Comparison of ENCODE assay signal across 8 mouse cellular contexts in the genomic region with DNA sequence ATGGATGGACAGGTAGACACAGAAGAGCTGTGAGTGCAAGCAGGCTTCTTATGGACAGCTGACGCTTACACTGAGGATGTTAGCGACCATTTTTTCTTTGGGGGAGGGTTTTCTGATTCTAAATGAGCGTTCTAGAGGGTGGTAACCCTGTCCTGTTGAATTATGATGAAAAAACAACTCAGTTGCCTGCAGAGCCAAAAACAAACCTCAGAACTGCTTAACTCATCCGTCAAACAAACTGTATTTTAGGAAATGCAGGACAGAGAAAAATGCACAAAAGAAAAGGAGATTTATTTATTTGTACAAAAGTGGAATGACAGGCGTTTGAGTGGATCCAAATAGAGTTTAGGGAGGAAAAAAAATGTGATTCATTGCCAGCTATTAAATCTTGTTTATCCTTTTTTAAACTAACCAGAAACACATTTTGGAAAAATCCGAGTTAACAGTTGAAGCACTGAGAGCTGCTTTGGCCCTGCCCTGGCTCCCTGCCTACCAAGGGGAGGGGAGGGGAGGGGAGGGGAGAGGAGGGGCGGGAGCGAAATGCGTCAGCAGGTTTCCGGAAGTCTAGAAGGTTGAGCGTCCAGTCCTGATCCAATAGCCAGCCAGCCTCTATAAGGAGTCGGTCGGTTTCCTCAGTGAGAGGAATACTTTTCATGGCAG. TPM values are rescaled to one million over a fixed set of nuclear protein-coding genes. Genes with fewer than 3 reads are reported as not detected.
DNase-seq lines count a peak whose midpoint lies in the region; ATAC-seq and TF ChIP-seq lines count a peak whose summit lies in the region.

No protein-coding gene starts in this region.

- 42% methylated on average over 13 of the region's 13 CpGs for WGBS in heart, embryonic 13.5 days
- WGBS in heart, embryonic 15.5 days: 39% methylated on average over 13 of the region's 13 CpGs
- 26% methylated on average over 13 of the region's 13 CpGs for WGBS in limb, embryonic 12.5 days

- no peak for DNase-seq in heart, adult 8-10 months (ENCODE audit: low spot score)
- peak; percentile 20 for DNase-seq in Muller cell, postnatal 12 days (ENCODE audit: inconsistent ontology term)
- no peak for DNase-seq in layer of hippocampus, adult 2 months (ENCODE audit: low spot score in 2 of 2)
- no peak for DNase-seq in spleen, postnatal 36 days (ENCODE audit: low spot score in 2 of 2)

- H3K27me3 ChIP-seq in heart, embryonic 13.5 days (replicated peaks): 0 out of 2 replicates have a peak, but pooled peaks cover 4% of the 10 kb centered on the region
- H3K27me3 ChIP-seq in heart, embryonic 15.5 days: no peaks in the 10 kb centered on the region
- H3K27me3 ChIP-seq in limb, embryonic 12.5 days: peaks cover 12% of the 10 kb centered on the region; the same call in 1 of the 2 replicates

- H3K4me1 ChIP-seq in heart, embryonic 13.5 days: peaks cover 4% of the 10 kb centered on the region; the same call in 1 of the 2 replicates
- no peaks in the 10 kb centered on the region for H3K4me1 ChIP-seq in heart, embryonic 15.5 days (replicated peaks)
- H3K4me1 ChIP-seq in limb, embryonic 12.5 days (replicated peaks): peaks cover 10% of the 10 kb centered on the region; the same call in 1 of the 2 replicates

- no peak for TF ChIP-seq CTCF in layer of hippocampus, adult 2 months (conservative IDR thresholded peaks at IDR 0.05)

- ATAC-seq in heart, embryonic 13.5 days (ENCODE audit: extremely low read depth, insufficient number of reproducible peaks, low FRiP score, low TSS enrichment): no peak
- no peak for ATAC-seq in heart, embryonic 15.5 days (replicated peaks; ENCODE audit: insufficient number of reproducible peaks, insufficient read depth, low FRiP score, low read depth)
- no peak; the same call in 1 of the 2 replicates for ATAC-seq in limb, embryonic 12.5 days (ENCODE audit: insufficient number of reproducible peaks, insufficient read depth, low FRiP score, low TSS enrichment, low read depth)
- ATAC-seq in cerebellum, adult (ENCODE audit: insufficient number of reproducible peaks, low FRiP score, low TSS enrichment): no peak

- H3K4me3 ChIP-seq in heart, embryonic 13.5 days: no peak overlapping the region
- no peak overlapping the region for H3K4me3 ChIP-seq in heart, embryonic 15.5 days
- H3K4me3 ChIP-seq in limb, embryonic 12.5 days (replicated peaks): no peak overlapping the region
- H3K4me3 ChIP-seq in layer of hippocampus, adult 2 months: no peak overlapping the region

- peak overlapping the region; percentile 26 for H3K4me2 ChIP-seq in heart, embryonic 13.5 days
- peak overlapping the region; percentile 26 for H3K4me2 ChIP-seq in heart, embryonic 15.5 days
- 0 out of 2 replicates have a peak overlapping the region, but pooled peaks have one; percentile 8 for H3K4me2 ChIP-seq in limb, embryonic 12.5 days

- H3K9me3 ChIP-seq in heart, embryonic 13.5 days: no peaks in the 10 kb centered on the region
- H3K9me3 ChIP-seq in heart, embryonic 15.5 days (replicated peaks): no peaks in the 10 kb centered on the region
- peaks cover 6% of the 10 kb centered on the region; the same call in 1 of the 2 replicates for H3K9me3 ChIP-seq in limb, embryonic 12.5 days

- H3K27ac ChIP-seq in heart, embryonic 13.5 days (replicated peaks): no peak overlapping the region
- no peak overlapping the region for H3K27ac ChIP-seq in heart, embryonic 15.5 days
- H3K27ac ChIP-seq in limb, embryonic 12.5 days: no peak overlapping the region
- H3K27ac ChIP-seq in layer of hippocampus, adult 2 months: no peak overlapping the region

- H3K9ac ChIP-seq in heart, embryonic 13.5 days: no peak overlapping the region
- no peak overlapping the region for H3K9ac ChIP-seq in heart, embryonic 15.5 days
- H3K9ac ChIP-seq in limb, embryonic 12.5 days (replicated peaks): no peak overlapping the region

- H3K36me3 ChIP-seq in heart, embryonic 13.5 days: no peaks in the 10 kb centered on the region
- H3K36me3 ChIP-seq in heart, embryonic 15.5 days: no peaks in the 10 kb centered on the region
- H3K36me3 ChIP-seq in limb, embryonic 12.5 days: no peaks in the 10 kb centered on the region

RNA-seq across cellular contexts. Expression of gene Gm10320, which starts 51.4 kb away (rescaled TPM):
- 0.36 and 0.97 TPM in 2 replicates for polyA plus RNA-seq in heart, embryonic 13.5 days (2015; fragmentation: Nextera tagmentation; extraction: Ambion mirVana)
- not detected for total RNA-seq in heart, adult 8-10 months (2022)
- polyA plus RNA-seq in heart, embryonic 15.5 days (2015; fragmentation: Nextera tagmentation; extraction: Ambion mirVana): 0.36 and 0.79 TPM in 2 replicates
- polyA plus RNA-seq in limb, embryonic 12.5 days (2016; fragmentation: Nextera tagmentation; extraction: Ambion mirVana): 1.3 and 1.7 TPM in 2 replicates
- not detected for total RNA-seq in layer of hippocampus, adult 2 months (2021)
